Mouse (Mus musculus): Measurements from ENCODE around the gene Slc27a5.

GRCm38 (mm10) chr7:13041256-13041655, 43.3 kb upstream of the Slc27a5 start:
- no peak for TF ChIP-seq MAX (IDR thresholded peaks at IDR 0.05)
- TF ChIP-seq CTCF (IDR thresholded peaks at IDR 0.05; ENCODE audit: control insufficient read depth, insufficient read depth, insufficient read length): no peak
- TF ChIP-seq FOSL1 (IDR thresholded peaks at IDR 0.05; ENCODE audit: insufficient read depth, low read length, poor library complexity, severe bottlenecking): no peak
- TF ChIP-seq USF1 (IDR thresholded peaks at IDR 0.05; ENCODE audit: low read depth): no peak
- no peak for TF ChIP-seq CEBPB (IDR thresholded peaks at IDR 0.05; ENCODE audit: low read depth)

Measured in C2C12 (cell line).